Mouse (Mus musculus) lung, postnatal 0 days (tissue): ENCODE results near the gene Gm10309. TPM values are rescaled to one million over a fixed set of nuclear protein-coding genes. Genes with fewer than 3 reads are reported as not detected.
A peak's percentile ranks its signal among the peaks of the same experiment; 100 is the strongest.

Source experiments
- ATAC-seq: fragments of 200-750 bp; cut with Nextera tagmentation; 2 replicates; pipeline ENCODE4 v1.8.0; 2017; ENCODE audit warnings: moderate library complexity
- DNase-seq: peaks from one replicate; pipeline ENCODE4 v3.0.0-alpha.2; 2016; ENCODE audit warnings: low spot score
- H3K27ac ChIP-seq: fragments of 300-500 bp; sonication (generic); 2 replicates; pipeline ENCODE4 v1.5.1; 2014; ENCODE audit warnings: antibody characterized with exemption, mild to moderate bottlenecking, low read length, mixed read lengths
- H3K27me3 ChIP-seq: fragments of 300-500 bp; sonication (generic); replicated peaks from 2 replicates; pipeline ENCODE4 v1.6.1; 2014; ENCODE audit warnings: low read length, mixed read lengths; ENCODE audit not compliant: insufficient read depth
- H3K36me3 ChIP-seq: fragments of 300-500 bp; sonication (generic); 2 replicates; pipeline ENCODE4 v1.6.1; 2014; ENCODE audit warnings: low read length, mixed read lengths; ENCODE audit not compliant: insufficient read depth
- H3K4me1 ChIP-seq: fragments of 300-500 bp; sonication (generic); 2 replicates; pipeline ENCODE4 v1.6.1; 2014; ENCODE audit warnings: antibody characterized with exemption, low read depth, low read length, mixed read lengths; ENCODE audit not compliant: insufficient read depth
- H3K4me2 ChIP-seq: fragments of 300-500 bp; sonication (generic); replicated peaks from 2 replicates; pipeline ENCODE4 v1.6.1; 2014; ENCODE audit warnings: low read depth, mild to moderate bottlenecking, low read length, moderate library complexity, mixed read lengths
- H3K4me3 ChIP-seq: fragments of 300-500 bp; sonication (generic); 2 replicates; pipeline ENCODE4 v1.5.1; 2014; ENCODE audit warnings: low read depth, low read length
- H3K9ac ChIP-seq: fragments of 300-500 bp; sonication (generic); replicated peaks from 2 replicates; pipeline ENCODE4 v1.6.1; 2014; ENCODE audit warnings: low read depth, mild to moderate bottlenecking
- H3K9me3 ChIP-seq: fragments of 300-500 bp; sonication (generic); 2 replicates; pipeline ENCODE4 v1.6.1; 2016; ENCODE audit warnings: low read length, mixed read lengths
- CTCF ChIP-seq: IDR thresholded peaks from 2 replicates; pipeline ENCODE4 v1.5.1; 2016; ENCODE audit warnings: antibody characterized with exemption, mild to moderate bottlenecking
- EP300 ChIP-seq: IDR thresholded peaks from 2 replicates; pipeline ENCODE4 v1.6.1; 2016; ENCODE audit warnings: antibody characterized with exemption, mild to moderate bottlenecking, control low read depth
- WGBS: fragments of 180-500 bp; shearing (Covaris S2); extraction: QIAGEN DNeasy Blood & Tissue Kit; methylation state at CpG from one replicate; pipeline ENCODE4 v1.1.7; 2014; 5-methylcytosine and 5-hydroxymethylcytosine counted together
- polyA plus RNA-seq: library from polyadenylated mRNA; unstranded; fragments of >200 nt; fragmentation: Nextera tagmentation; extraction: Ambion mirVana; gene quantifications from 2 replicates; pipeline ENCODE4 v1.2.1, GENCODE M21; 2015

Gene Gm10309
- polyA plus RNA-seq, 1 experiment from 2014 or later = 0.54 TPM

DNA sequence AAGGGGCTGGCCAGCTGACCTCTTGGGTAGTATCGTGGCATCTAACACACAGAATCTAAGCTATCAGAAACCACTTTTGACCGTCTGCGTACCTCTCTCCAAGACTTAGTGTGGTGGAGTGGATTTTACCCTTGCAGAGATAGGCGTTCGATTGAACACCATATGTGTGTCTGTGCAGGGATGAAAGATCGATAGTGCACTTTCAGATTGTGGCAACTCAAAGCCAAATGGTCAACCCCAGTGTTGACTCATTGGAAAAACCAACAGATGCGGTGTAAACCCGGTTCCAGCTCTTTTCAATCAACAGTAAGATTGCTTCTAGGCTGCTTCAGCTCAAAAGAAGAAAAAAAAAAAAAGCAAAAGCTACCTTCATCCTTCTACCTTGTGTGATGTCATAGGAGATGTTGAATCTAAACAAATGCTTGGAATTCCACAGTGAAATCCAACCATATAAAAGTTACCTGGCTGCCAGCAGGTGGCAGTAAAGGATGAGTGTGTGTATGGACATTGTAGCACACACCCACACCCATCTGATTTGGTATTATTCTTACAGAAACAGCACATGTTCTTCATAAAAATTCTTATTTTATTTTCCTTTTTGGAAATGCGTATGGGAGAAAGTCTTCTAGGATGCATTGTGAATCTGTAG, 8.8 kb downstream of the Gm10309 start:
- Histone ChIP-seq H3K9me3 (no peaks in the 10 kb centered on the region), H3K4me1 (0 out of 2 replicates have a peak, but pooled peaks cover 7% of the 10 kb centered on the region), H3K4me3 (no peak overlapping the region), H3K4me2 (no peak overlapping the region), H3K27ac (no peak overlapping the region), H3K27me3 (no peaks in the 10 kb centered on the region), H3K9ac (no peak overlapping the region), H3K36me3 (no peaks in the 10 kb centered on the region)
- 83% methylated on average over 9 of the region's 9 CpGs for WGBS
- ATAC-seq = peak; percentile 70
- peak; percentile 39; the same call in 1 of the 2 replicates for TF ChIP-seq EP300
- TF ChIP-seq CTCF = peak; percentile 86
- peak; percentile 84 for DNase-seq

- WGBS = 38% methylated on average over 6 of the region's 6 CpGs
Observed at GRCm38 (mm10) chr17:86494895-86495294, 10.1 kb downstream of the Gm10309 start.

DNA sequence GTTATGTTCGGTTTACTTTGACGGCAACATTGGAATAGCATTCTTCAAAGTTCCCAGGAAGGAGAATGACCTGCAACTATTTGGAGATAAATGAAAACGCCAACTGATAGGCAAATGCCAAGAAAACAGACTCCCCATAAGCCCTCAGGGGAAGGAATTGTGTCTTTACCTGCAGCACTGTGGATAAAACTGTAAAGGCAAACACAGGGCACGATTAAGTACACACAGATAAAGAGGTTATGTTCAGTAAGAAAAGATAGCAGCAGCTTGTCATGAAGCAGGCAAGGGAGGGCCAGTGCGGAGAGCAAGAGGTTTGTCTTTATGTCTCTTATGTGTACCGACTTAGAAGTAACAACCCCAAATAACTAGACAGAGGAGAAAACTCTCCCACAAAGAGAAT, 10.5 kb downstream of the Gm10309 start:
- Histone ChIP-seq H3K4me2 (no peak overlapping the region), H3K27me3 (no peaks in the 10 kb centered on the region), H3K36me3 (no peaks in the 10 kb centered on the region), H3K4me3 (no peak overlapping the region), H3K27ac (no peak overlapping the region), H3K9me3 (no peaks in the 10 kb centered on the region), H3K9ac (no peak overlapping the region), H3K4me1 (no peaks in the 10 kb centered on the region)
- DNase-seq (no peak), ATAC-seq (no peak)
- TF ChIP-seq CTCF (no peak), EP300 (no peak)
- 58% methylated on average over 6 of the region's 6 CpGs for WGBS

More at GRCm38 (mm10) chr17:86494895-86495294, 10.1 kb downstream of the Gm10309 start:
- H3K9me3 ChIP-seq = no peaks in the 10 kb centered on the region
- no peak for DNase-seq
- H3K4me3 ChIP-seq = no peak overlapping the region
- H3K27ac ChIP-seq = no peak overlapping the region
- TF ChIP-seq CTCF (peak; percentile 18; the same call in 1 of the 2 replicates), EP300 (no peak)
- no peak overlapping the region for H3K9ac ChIP-seq
- H3K4me2 ChIP-seq = no peak overlapping the region
- no peaks in the 10 kb centered on the region for H3K27me3 ChIP-seq
- no peaks in the 10 kb centered on the region for H3K36me3 ChIP-seq
- 0 out of 2 replicates have a peak, but pooled peaks cover 4% of the 10 kb centered on the region for H3K4me1 ChIP-seq
- no peak for ATAC-seq

DNA sequence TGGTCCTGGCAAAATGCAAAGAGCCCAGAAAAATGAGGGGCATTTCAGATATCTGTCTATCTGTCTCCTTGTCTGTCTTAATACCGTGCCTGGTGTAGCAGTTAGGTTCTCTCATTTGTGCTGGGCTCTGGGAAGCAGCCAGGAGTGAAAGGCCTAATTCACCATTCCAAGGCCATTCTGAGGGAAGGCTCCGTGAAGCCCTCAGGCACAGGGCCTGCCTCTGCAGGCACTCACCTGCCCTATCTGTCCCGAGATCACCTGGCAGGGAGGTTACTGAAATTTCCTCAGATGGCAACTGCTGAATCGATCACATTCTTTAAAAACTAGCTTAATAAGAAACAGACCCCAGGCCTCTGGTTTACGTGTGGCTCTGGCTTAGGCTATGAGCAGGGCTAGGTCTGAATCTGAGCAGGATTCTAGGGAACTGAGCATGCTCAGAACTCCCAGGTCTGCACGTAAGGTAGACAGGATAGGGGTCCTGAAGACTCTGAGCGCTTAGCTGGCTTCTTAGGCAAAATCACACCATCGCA, 11.1 kb downstream of the Gm10309 start:
- ATAC-seq = no peak
- Histone ChIP-seq H3K4me2 (no peak overlapping the region), H3K27ac (no peak overlapping the region), H3K4me3 (no peak overlapping the region), H3K27me3 (no peaks in the 10 kb centered on the region), H3K36me3 (no peaks in the 10 kb centered on the region), H3K9me3 (no peaks in the 10 kb centered on the region), H3K9ac (no peak overlapping the region), H3K4me1 (no peaks in the 10 kb centered on the region)
- DNase-seq = no peak
- 80% methylated on average over 8 of the region's 8 CpGs for WGBS
- no peak for TF ChIP-seq CTCF
- no peak for TF ChIP-seq EP300

DNA sequence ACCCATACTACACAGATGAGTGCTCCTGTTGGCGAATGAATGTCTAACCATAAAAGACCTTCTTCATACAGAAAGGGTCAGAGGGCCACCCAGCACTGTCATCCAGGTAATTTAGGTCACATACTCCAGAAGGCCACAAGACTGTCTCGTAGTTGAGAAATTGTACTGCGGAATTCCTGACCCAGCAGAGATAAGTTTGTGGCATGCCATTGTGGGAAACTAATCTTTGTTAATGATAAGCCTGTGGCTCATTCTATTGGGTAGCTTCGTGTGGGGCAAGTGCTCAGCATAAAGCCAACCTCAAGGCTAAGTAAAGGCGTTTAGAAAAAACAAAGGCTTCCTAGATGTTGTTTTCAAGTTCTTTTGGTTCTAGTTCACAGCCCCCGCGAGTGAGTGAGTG, 12.7 kb downstream of the Gm10309 start:
- 74% methylated on average over 7 of the region's 7 CpGs for WGBS
- no peak overlapping the region for H3K27ac ChIP-seq

DNA sequence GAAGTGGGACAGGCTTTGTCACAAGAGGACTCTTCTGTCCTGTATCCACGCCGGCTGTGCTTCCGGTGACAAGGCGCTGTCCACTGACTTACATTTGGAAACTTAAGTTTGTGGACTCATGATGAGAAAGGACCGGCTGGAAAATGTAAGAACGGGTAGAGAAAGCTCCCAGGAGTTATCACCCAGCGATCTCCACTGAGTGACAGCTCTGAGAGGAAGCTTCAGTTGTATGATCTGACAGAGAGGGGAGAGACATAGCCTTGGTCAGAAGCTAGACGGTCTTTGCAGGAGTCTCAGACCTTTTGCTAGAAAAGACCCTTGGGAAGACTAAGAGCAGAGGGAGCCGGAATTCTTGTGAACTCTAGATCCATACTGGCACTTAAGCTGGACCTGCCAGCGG, 15.2 kb downstream of the Gm10309 start:
- H3K9ac ChIP-seq = no peak overlapping the region
- H3K9me3 ChIP-seq = no peaks in the 10 kb centered on the region
- no peaks in the 10 kb centered on the region for H3K27me3 ChIP-seq
- no peak overlapping the region for H3K4me3 ChIP-seq
- H3K4me2 ChIP-seq = no peak overlapping the region
- TF ChIP-seq CTCF = no peak
- no peak for TF ChIP-seq EP300
- H3K4me1 ChIP-seq = no peaks in the 10 kb centered on the region
- DNase-seq (no peak), ATAC-seq (no peak)
- no peak overlapping the region for H3K27ac ChIP-seq
- no peaks in the 10 kb centered on the region for H3K36me3 ChIP-seq
- WGBS = 83% methylated on average over 10 of the region's 10 CpGs

More for the DNA sequence above, 12.7 kb downstream of the Gm10309 start:
- no peak for DNase-seq
- H3K36me3 ChIP-seq = no peaks in the 10 kb centered on the region
- H3K9ac ChIP-seq = no peak overlapping the region
- H3K27me3 ChIP-seq = no peaks in the 10 kb centered on the region
- no peak overlapping the region for H3K4me3 ChIP-seq
- H3K4me2 ChIP-seq = no peak overlapping the region
- TF ChIP-seq CTCF (no peak), EP300 (no peak)
- ATAC-seq = no peak
- no peaks in the 10 kb centered on the region for H3K9me3 ChIP-seq
- H3K4me1 ChIP-seq = no peaks in the 10 kb centered on the region
